Mouse (Mus musculus) adipocyte (in vitro differentiated cells): ENCODE measurements around the gene Nme7.
A peak's percentile ranks its signal among the peaks of the same experiment; 100 is the strongest.

Experiments
- DNase-seq: peaks from one replicate; pipeline ENCODE4 v3.0.0-alpha.2; 2016; ENCODE audit warnings: low spot score

Gene Nme7

GRCm38 (mm10) chr1:164320731-164321130 lies 16.8 kb downstream of the Nme7 start:
- DNase-seq = no peak

DNA sequence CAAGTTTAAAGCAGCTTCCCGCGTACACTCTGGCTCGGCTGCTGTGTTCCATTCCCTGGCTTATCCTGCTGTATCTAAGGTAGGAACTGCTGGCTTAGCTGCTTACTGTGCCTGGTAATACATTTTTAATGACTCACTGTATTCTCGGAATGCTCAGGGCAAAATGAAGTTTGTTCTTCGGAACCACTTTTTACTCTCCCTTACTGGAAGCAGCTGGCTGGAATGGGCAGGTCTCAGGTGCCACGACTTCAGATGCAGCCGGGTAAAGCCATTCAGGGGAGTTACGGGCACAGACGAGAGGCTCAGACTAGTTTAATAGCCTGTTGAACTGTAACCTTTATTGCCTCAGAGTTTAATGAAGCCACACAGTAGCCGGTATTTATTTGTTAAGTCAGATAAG lies 17.5 kb downstream of the Nme7 start:
- DNase-seq = no peak

GRCm38 (mm10) chr1:164322987-164323650 lies 19.2 kb downstream of the Nme7 start:
- DNase-seq = no peak

DNA sequence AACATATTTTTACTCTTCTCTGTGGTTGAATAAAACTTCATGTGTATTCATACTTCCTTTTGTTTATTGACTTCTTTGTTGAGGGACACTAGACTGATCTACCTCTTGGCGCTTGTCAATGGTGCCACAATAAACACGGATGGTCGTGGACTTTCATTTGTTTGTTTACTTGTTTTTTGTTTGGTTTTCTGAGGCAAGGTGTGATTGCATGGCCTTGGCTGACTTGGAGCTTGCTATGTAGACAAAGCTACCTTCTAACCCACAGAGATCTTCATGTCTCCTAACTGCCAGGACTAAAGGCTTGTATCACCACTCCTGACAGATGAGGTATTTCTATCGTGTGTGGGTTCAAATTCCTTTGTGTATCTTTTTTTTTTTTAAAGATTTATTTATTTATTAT lies 20.3 kb downstream of the Nme7 start:
- DNase-seq = no peak

- peak; percentile 31 for DNase-seq
These were observed 21.0 kb downstream of the Nme7 start for GRCm38 (mm10) chr1:164324878-164325277.

GRCm38 (mm10) chr1:164326600-164327155 lies 22.8 kb downstream of the Nme7 start:
- DNase-seq = no peak

DNA sequence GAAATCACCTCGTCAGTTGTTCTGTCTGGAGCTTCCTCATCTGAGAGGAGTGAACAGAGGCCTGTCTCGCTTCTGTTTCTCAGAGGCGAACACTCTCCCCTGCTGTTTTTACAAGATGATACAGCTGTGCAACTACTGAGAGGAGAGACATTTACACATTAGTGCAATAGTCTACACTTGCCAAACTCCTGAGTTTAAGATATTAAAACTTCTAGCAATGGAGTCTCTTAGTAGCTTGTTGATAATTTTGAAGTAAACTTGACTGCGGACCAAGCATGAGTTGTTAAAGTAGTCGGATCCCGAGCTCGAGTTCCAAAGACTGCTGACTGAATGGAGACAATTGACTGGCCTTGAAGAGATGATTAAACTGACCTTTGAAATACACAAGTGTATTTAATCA lies 23.8 kb downstream of the Nme7 start:
- DNase-seq = no peak

DNA sequence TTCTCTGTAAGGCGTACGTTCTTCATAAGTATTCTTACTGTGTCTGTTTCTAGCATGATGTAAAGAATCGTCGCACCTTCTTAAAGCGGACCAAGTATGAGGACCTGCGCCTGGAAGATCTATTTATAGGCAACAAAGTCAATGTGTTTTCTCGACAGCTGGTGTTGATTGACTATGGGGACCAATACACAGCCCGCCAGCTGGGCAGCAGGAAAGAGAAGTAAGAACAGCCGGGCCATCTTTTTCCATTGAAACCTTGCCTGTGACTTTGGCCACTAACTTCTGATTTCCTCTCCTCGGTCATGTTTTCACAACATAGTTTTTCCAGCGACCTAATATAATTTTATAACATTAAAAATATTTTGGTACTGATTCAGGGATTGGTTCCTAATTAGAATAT lies 28.6 kb downstream of the Nme7 start:
- DNase-seq = no peak

- no peak for DNase-seq
These were observed 31.5 kb downstream of the Nme7 start for GRCm38 (mm10) chr1:164335435-164335834.

GRCm38 (mm10) chr1:164335846-164336245 lies 31.9 kb downstream of the Nme7 start:
- no peak for DNase-seq

DNA sequence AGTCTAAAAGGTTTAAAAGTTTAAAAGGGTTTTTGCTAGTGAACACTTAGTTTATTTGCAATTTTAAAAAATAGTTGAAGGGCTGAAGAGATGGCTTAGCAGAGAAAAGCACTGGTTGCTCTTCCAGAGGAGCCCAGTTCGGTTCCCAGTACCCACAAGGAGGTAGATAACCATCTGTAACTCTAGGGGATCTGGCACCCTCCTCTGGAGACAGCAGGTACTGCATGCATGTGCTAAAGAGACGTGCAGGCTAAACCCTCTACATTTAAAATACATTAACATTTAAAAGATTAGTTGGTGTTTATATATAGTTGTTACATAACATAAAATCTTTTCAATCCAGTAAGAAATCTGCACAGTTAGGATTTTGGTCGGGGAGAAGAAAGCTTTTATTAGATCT lies 38.2 kb downstream of the Nme7 start:
- DNase-seq = no peak

- no peak for DNase-seq
These were observed 49.5 kb downstream of the Nme7 start for GRCm38 (mm10) chr1:164353443-164353842.

DNA sequence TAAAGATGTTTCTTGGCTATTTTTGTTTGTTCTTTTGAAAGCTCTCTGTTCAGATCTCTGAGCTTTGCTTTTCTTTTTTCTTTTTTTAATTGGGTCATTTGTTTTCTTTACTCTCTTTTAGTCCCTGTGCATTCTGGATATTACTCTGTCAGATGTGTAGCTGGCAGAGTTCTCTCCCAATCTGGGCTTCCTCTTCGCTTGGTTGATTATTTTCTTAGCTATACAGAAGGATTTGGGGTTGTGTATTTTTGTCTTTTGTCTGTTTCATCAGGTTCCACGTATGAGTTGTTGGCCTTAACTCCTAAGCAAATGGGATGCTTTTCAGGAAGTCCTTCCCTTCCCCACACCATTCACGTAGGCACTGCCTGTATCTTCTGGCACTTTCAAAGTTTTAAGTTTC lies 54.1 kb downstream of the Nme7 start:
- no peak for DNase-seq

GRCm38 (mm10) chr1:164361997-164362396 lies 58.1 kb downstream of the Nme7 start:
- DNase-seq = no peak

DNA sequence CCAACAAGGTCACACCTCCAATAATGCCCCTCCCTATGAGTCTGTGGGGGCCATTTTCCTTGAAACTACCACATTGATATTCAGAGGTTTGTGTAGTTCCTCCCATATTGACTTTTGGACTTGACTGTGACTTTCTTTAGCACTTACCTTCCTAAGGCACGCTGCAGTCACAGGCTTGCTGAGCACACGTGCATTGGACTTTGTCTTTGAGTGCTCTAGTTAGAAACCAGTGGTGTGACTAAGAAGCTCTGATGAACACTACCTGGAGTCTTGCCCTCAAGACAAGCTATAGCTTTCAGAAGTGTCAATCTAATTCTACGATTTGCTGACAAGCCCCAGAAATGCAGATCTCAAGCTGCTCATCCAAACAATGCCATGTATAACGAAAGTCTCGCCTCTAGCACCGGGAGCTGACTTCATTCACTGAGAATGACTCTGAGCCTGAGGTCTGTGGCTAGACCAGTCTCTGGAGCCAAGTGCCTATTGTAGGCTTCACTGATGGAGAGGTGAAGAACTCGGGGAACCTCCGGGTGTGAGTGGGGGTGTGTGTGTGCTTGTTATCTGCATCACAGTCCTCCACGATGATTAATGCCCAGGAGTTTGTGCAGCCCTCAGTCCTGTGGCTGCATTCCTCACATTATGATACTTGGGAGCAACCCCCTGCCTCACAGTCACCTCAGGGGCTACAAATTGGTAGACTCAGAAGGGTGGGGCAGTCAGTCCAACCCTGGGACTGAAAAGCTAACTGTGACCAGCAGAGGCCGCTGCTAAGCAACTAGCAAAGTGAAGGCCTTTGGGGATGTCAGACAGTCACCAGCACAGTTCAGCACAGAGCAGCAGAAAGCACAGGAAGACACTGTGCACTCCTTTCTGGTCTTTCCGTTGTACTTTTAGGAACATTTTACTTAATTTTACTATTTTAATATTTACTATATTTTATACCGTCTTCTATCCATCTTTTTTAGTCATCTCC lies 62.5 kb downstream of the Nme7 start:
- DNase-seq = peak; percentile 75

DNA sequence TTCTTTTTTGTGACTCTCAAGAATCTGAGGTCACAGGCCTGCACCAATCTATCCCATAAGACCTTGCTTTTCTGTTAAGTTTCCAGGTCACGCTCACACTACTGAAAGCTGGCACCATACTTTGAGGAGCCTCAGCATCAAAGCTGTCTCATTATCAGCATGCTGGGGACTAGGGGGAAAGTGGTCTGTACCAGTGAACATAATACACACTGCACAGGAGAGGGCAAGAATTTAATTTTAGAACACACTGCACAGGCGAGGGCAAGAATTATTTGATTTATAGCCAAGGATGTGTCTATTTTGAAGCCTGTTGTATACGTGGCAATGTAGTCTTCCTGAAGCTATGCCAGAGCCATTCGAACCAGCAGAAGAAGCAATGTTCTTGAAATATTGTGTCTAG lies 64.2 kb downstream of the Nme7 start:
- DNase-seq = no peak

DNA sequence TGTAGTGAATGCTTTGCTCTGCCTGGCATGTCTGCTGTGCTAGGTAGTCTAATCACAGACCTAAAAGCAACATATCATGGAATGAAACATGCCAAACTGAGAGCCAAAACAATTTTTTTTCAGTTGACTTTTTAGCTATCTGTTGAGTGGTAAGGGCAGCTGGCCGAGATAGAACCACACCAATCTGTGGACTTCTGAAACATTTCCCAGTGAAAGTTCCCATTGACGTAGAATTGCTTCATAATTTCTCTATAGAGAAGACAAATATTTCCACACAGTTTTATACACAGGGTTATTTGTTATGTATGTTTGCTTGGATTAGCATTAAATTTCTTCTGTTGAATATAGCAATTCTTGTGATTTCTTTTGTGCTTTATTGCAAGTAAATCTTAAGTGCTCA lies 65.9 kb downstream of the Nme7 start:
- no peak for DNase-seq

DNA sequence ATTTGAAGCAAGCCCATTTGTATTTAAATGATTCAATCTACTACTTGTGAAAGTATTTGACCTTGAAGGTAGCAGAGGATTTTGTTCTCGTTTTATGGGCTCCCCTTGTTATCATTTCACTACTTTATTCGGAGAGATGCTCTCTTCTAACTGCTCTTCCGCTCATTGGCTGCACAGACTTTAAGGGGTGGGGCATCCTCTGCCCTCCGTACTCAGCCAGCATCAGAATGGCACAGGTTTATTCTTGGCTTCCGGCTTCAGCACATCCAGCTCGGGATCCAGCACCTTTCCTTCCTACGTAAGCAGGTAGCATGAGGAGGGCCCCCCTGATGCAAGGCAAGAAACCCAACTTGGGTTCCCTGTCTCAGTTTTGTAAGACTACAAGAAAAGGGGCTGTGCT lies 69.1 kb downstream of the Nme7 start:
- DNase-seq = no peak

DNA sequence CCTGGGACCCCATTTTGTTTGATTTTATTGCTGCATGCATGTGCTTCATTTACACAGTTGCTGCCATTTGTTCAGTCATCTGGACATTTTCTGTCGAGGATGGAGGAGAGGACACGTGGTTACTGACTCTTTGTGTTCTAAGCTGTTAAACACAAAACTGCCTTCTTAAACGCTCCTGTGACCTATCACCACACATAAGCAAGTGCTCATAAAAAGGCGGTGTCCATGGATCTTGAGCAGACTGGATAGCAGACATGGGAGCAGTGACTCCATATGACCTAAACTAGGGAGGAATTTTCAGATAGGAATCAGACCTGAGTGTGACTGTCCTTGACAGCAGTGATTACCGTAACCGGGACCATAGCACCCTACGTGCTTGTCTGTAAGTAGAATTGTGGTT lies 70.1 kb downstream of the Nme7 start:
- DNase-seq = no peak

DNA sequence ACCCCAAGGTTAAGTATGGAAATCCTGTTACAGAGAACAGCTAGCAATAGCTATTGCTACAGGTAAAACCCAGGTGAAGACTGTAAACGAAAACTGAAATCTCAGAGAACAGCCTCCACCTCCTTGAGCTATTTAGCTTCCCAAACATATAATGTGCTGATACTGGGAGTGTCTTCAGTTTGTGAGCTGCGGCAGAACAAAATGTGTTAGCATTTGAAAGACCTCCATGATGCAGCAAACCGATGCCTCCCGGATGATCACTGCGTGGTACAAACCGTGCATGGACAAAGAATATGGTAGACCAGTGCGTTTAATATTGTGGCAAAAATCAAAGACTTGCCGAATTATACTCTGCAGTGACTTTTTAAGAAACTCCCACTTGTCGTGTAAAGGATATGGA lies 71.7 kb downstream of the Nme7 start:
- no peak for DNase-seq

DNA sequence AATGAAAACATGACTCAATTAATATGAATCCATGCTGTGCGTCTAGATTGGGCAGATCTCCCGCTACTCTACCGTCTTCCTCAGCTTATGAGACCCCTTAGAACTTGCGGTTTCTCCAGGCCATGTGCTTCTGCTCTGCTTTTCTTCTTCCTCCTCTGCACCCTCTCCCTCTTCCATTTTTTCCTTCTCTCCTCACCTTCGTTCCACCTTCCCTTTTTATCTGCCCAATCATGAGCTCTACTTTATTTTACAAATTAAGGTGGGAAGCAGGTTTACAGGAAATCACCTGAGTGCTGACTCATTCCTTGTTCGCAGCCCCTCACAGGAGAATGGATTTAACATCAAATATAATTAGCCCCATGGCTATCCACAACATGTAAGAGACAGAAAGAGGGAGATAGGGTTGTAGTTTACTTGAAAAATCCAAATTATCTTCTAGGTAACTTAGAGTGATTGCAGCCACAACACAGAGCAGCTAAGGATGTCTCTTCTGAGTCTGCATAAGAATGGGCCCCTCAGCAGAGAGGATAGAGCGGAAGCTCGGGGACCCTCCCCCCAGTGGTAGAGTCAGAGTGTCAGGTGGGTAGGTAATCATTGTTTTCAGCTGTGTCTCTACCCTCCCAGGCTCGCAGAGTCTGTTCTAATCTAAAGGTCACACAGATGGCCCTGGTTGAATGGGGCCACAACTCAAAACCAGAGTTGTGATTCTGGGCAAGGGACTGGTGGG lies 73.0 kb downstream of the Nme7 start:
- no peak for DNase-seq

DNA sequence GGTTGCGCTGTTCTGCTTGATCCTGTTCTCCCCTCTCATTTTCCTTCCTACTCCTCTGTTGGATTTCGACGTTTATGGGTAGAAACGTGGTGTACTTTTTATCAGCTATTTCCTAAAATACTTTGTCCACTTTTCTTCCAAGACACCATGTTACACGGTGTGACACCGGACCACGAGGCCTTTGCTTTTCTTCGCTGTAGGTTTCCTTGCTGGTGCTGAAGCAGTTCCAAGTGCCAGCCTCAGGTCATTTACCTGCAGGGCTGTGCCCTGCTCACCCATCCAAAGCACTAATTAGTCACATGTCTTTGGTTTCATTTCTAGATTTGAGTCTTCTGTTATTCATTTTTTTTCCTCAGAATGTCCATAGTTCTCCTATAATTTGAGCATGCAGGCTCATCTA lies 79.7 kb downstream of the Nme7 start:
- no peak for DNase-seq
